Mouse (Mus musculus) splenic B cell, adult 2 months (primary cell): Measurements from ENCODE around the gene Slc9a8.
A peak's percentile ranks its signal among the peaks of the same experiment; 100 is the strongest.

Experiments used
- DNase-seq: peaks from one replicate; pipeline ENCODE4 v3.0.0-alpha.2; 2011; ENCODE audit warnings: low read depth, low spot score
- H3K27me3 ChIP-seq: 2 replicates; pipeline ENCODE4 v1.6.1; 2012; ENCODE audit warnings: mild to moderate bottlenecking, low read length, moderate library complexity, mixed read lengths; ENCODE audit not compliant: control insufficient read depth, poor library complexity, insufficient read depth, severe bottlenecking
- H3K36me3 ChIP-seq: 2 replicates; pipeline ENCODE4 v1.6.1; 2012; ENCODE audit warnings: mild to moderate bottlenecking, low read length, moderate library complexity, mixed read lengths; ENCODE audit not compliant: control insufficient read depth, poor library complexity, insufficient read depth, severe bottlenecking

Gene Slc9a8

GRCm38 (mm10) chr2:167421330-167422149 lies at the start of gene Slc9a8:
Slc9a8 (plus strand) TSS chr2:167421712.
- peaks cover 14% of the 10 kb centered on the region for H3K36me3 ChIP-seq
- H3K27me3 ChIP-seq, result no peaks in the 10 kb centered on the region
- DNase-seq, result peak; percentile 90

GRCm38 (mm10) chr2:167373266-167373665 lies 48.2 kb upstream of the Slc9a8 start:
- H3K27me3 ChIP-seq, result no peaks in the 10 kb centered on the region
- DNase-seq, result no peak
- no peaks in the 10 kb centered on the region for H3K36me3 ChIP-seq

GRCm38 (mm10) chr2:167374191-167374805 lies 47.2 kb upstream of the Slc9a8 start:
- no peaks in the 10 kb centered on the region for H3K27me3 ChIP-seq
- no peaks in the 10 kb centered on the region for H3K36me3 ChIP-seq
- no peak for DNase-seq

- H3K36me3 ChIP-seq, result no peaks in the 10 kb centered on the region
- DNase-seq, result peak; percentile 91
- H3K27me3 ChIP-seq, result no peaks in the 10 kb centered on the region
Observed at GRCm38 (mm10) chr2:167375135-167375534, 46.4 kb upstream of the Slc9a8 start.

- no peak for DNase-seq
- no peaks in the 10 kb centered on the region for H3K27me3 ChIP-seq
Observed at GRCm38 (mm10) chr2:167375688-167376087, 45.8 kb upstream of the Slc9a8 start.

GRCm38 (mm10) chr2:167376160-167376564 lies 45.4 kb upstream of the Slc9a8 start:
- DNase-seq, result peak; percentile 46
- no peaks in the 10 kb centered on the region for H3K27me3 ChIP-seq
- no peaks in the 10 kb centered on the region for H3K36me3 ChIP-seq

More at GRCm38 (mm10) chr2:167375688-167376087, 45.8 kb upstream of the Slc9a8 start:
- H3K36me3 ChIP-seq, result no peaks in the 10 kb centered on the region

- Histone ChIP-seq H3K27me3 (no peaks in the 10 kb centered on the region), H3K36me3 (no peaks in the 10 kb centered on the region)
- no peak for DNase-seq
Observed at GRCm38 (mm10) chr2:167377697-167378096, 43.8 kb upstream of the Slc9a8 start.

GRCm38 (mm10) chr2:167378972-167379371 lies 42.5 kb upstream of the Slc9a8 start:
- no peak for DNase-seq
- H3K27me3 ChIP-seq, result no peaks in the 10 kb centered on the region
- H3K36me3 ChIP-seq, result no peaks in the 10 kb centered on the region

GRCm38 (mm10) chr2:167380615-167381285 lies 40.8 kb upstream of the Slc9a8 start:
- Histone ChIP-seq H3K36me3 (no peaks in the 10 kb centered on the region), H3K27me3 (no peaks in the 10 kb centered on the region)
- DNase-seq, result no peak

GRCm38 (mm10) chr2:167381596-167381995 lies 39.9 kb upstream of the Slc9a8 start:
- Histone ChIP-seq H3K27me3 (no peaks in the 10 kb centered on the region), H3K36me3 (no peaks in the 10 kb centered on the region)
- peak; percentile 93 for DNase-seq

- no peaks in the 10 kb centered on the region for H3K27me3 ChIP-seq
- DNase-seq, result no peak
Observed at GRCm38 (mm10) chr2:167382389-167382788, 39.1 kb upstream of the Slc9a8 start.

GRCm38 (mm10) chr2:167383666-167384083 lies 37.8 kb upstream of the Slc9a8 start:
- DNase-seq, result peak; percentile 85
- no peaks in the 10 kb centered on the region for H3K36me3 ChIP-seq
- no peaks in the 10 kb centered on the region for H3K27me3 ChIP-seq

More at GRCm38 (mm10) chr2:167382389-167382788, 39.1 kb upstream of the Slc9a8 start:
- H3K36me3 ChIP-seq, result no peaks in the 10 kb centered on the region

- H3K36me3 ChIP-seq, result no peaks in the 10 kb centered on the region
- DNase-seq, result no peak
- no peaks in the 10 kb centered on the region for H3K27me3 ChIP-seq
Observed at GRCm38 (mm10) chr2:167386456-167386855, 35.1 kb upstream of the Slc9a8 start.

GRCm38 (mm10) chr2:167386998-167387397 lies 34.5 kb upstream of the Slc9a8 start:
- H3K27me3 ChIP-seq, result no peaks in the 10 kb centered on the region
- no peaks in the 10 kb centered on the region for H3K36me3 ChIP-seq
- DNase-seq, result no peak

- no peak for DNase-seq
Observed at GRCm38 (mm10) chr2:167394426-167394825, 27.1 kb upstream of the Slc9a8 start.

More at GRCm38 (mm10) chr2:167394426-167394825, 27.1 kb upstream of the Slc9a8 start:
- Histone ChIP-seq H3K36me3 (no peaks in the 10 kb centered on the region), H3K27me3 (no peaks in the 10 kb centered on the region)
